Mouse (Mus musculus) liver, embryonic 13.5 days (tissue): ENCODE measurements around the gene Pigyl. TPM values are rescaled to one million over a fixed set of nuclear protein-coding genes. Genes with fewer than 3 reads are reported as not detected.

Experiments
- microRNA-seq: library from miRNA; unstranded; fragments of <30 nt; microRNA quantifications from one replicate; pipeline ENCODE4, GENCODE M21; 2016
- polyA plus RNA-seq: library from polyadenylated mRNA; unstranded; fragments of >200 nt; fragmentation: Nextera tagmentation; extraction: Ambion mirVana; gene quantifications from 2 replicates; pipeline ENCODE4 v1.2.1, GENCODE M21; 2015

The Pigyl gene
- polyA plus RNA-seq, 1 experiment from 2014 or later: 44.6 TPM

Small RNAs within 50 kb of the gene (microRNA-seq; reads per million reads assigned to microRNA genes)
- not detected for gene Mir7084

Other genes with a start within 250 kb of the Pigyl start
- 6.6 and 8.4 TPM in 2 replicates for gene Rab3d, start 238.7 kb upstream of the Pigyl start, polyA plus RNA-seq
- 1.0 and 1.2 TPM in 2 replicates for gene Ccdc159, start 229.4 kb upstream of the Pigyl start, polyA plus RNA-seq
- 49.5 and 57.2 TPM in 2 replicates for gene Tmem205, start 229.3 kb upstream of the Pigyl start, polyA plus RNA-seq
- gene Plppr2, start 219.8 kb upstream of the Pigyl start, polyA plus RNA-seq: 0.99 and 1.4 TPM in 2 replicates
- gene Swsap1, start 201.1 kb upstream of the Pigyl start, polyA plus RNA-seq: 2.1 and 2.6 TPM in 2 replicates
- 143 and 144 TPM in 2 replicates for gene Epor, start 193.3 kb upstream of the Pigyl start, polyA plus RNA-seq
- gene Rgl3, start 167.4 kb upstream of the Pigyl start, polyA plus RNA-seq: 0.15 and 0.46 TPM in 2 replicates
- gene Ccdc151, start 154.2 kb upstream of the Pigyl start, polyA plus RNA-seq: 0.16 TPM in 1 of 2 replicates, not detected in the other
- 52.6 and 57.5 TPM in 2 replicates for gene Prkcsh, start 154.0 kb upstream of the Pigyl start, polyA plus RNA-seq
- gene Elavl3, start 104.8 kb upstream of the Pigyl start, polyA plus RNA-seq: 0.05 and 0.08 TPM in 2 replicates
- not detected in 2 replicates for gene Gm49318, start 85.6 kb upstream of the Pigyl start, polyA plus RNA-seq
- gene Zfp653, start 85.5 kb upstream of the Pigyl start, polyA plus RNA-seq: 3.7 and 3.9 TPM in 2 replicates
- gene Ecsit, start 71.4 kb upstream of the Pigyl start, polyA plus RNA-seq: 33.4 and 34.2 TPM in 2 replicates
- gene Cnn1, start 57.6 kb upstream of the Pigyl start, polyA plus RNA-seq: 1.9 and 3.6 TPM in 2 replicates
- gene Elof1, start 39.7 kb upstream of the Pigyl start, polyA plus RNA-seq: 103 and 109 TPM in 2 replicates
- 184 and 187 TPM in 2 replicates for gene Acp5, start 21.1 kb upstream of the Pigyl start, polyA plus RNA-seq
- not detected in 2 replicates for gene Zfp872, start 31.2 kb downstream of the Pigyl start, polyA plus RNA-seq
- gene Zfp809, start 68.9 kb downstream of the Pigyl start, polyA plus RNA-seq: 6.6 and 8.7 TPM in 2 replicates
- gene Zfp599, start 103.0 kb downstream of the Pigyl start, polyA plus RNA-seq: 1.9 and 2.0 TPM in 2 replicates
- 2.6 and 3.1 TPM in 2 replicates for gene Zfp810, start 150.8 kb downstream of the Pigyl start, polyA plus RNA-seq
- gene Anln, start 232.3 kb downstream of the Pigyl start, polyA plus RNA-seq: 23.1 and 31.6 TPM in 2 replicates